Mouse (Mus musculus) adrenal gland, postnatal 14 days (tissue): ENCODE results near the gene Zfp874a. TPM values are rescaled to one million over a fixed set of nuclear protein-coding genes. Genes with fewer than 3 reads are reported as not detected.
"Not testable (repeated sequence)": the region's sequence is repeated elsewhere in the genome, so short reads cannot be mapped to it uniquely, and the experiment has no call there.

Experiments
- DNase-seq: peaks from one replicate; pipeline ENCODE4 v3.0.0; 2021; ENCODE audit warnings: mixed read lengths
- long read RNA-seq, 2 experiments: library from polyadenylated mRNA; stranded (forward); transcript quantifications; one replicate each; pipeline ENCODE4 v2.0.0; 2021
- total RNA-seq: library from RNA; stranded (reverse); gene quantifications from 2 replicates; pipeline ENCODE4 v1.2.3, GENCODE M21; 2021

The Zfp874a gene
- total RNA-seq = 13.5 and 14.5 TPM in 2 replicates
- long read RNA-seq, experiment 1, transcript Zfp874a-202 (4 exons, 3,238 nt) = major isoform, 7 of 14 reads
- long read RNA-seq, experiment 1, partial matches to known transcripts = 0 of 14 reads
- long read RNA-seq, experiment 1, other reads (novel, unspliced or antisense) = 5 of 14 reads
- long read RNA-seq, experiment 2 = 0 reads

- peak; percentile 92 for DNase-seq
Measured at GRCm38 (mm10) chr13:67451172-67452020, at the start of gene Zfp874a. Gene Zfp874a, minus strand, starts transcription at chr13:67451624.

- no peak for DNase-seq
Measured at GRCm38 (mm10) chr13:67500908-67501307, 49.5 kb upstream of the Zfp874a start.

- peak; percentile 87 for DNase-seq
Measured at GRCm38 (mm10) chr13:67500084-67500719, 48.8 kb upstream of the Zfp874a start, which contains the start of gene Zfp58. Gene Zfp58, minus strand, starts transcription at chr13:67500555.

GRCm38 (mm10) chr13:67495631-67496030 is 44.2 kb upstream of the Zfp874a start:
- DNase-seq = no peak

- no peak for DNase-seq
Measured at GRCm38 (mm10) chr13:67484424-67484811, 33.0 kb upstream of the Zfp874a start.

GRCm38 (mm10) chr13:67483625-67484423 is 32.4 kb upstream of the Zfp874a start, which contains the start of gene Zfp874b:
Gene Zfp874b, minus strand, starts transcription at chr13:67484258.
- peak; percentile 87 for DNase-seq

GRCm38 (mm10) chr13:67481528-67481927 is 30.1 kb upstream of the Zfp874a start:
- DNase-seq = no peak

- no peak for DNase-seq
Measured at GRCm38 (mm10) chr13:67469274-67469673, 17.9 kb upstream of the Zfp874a start.

GRCm38 (mm10) chr13:67463506-67464185 is 12.2 kb upstream of the Zfp874a start:
- DNase-seq = not testable (repeated sequence)

- DNase-seq = peak; percentile 13
Measured at GRCm38 (mm10) chr13:67452021-67452309, 541 bp upstream of the Zfp874a start.

GRCm38 (mm10) chr13:67437095-67437494 is 14.3 kb downstream of the Zfp874a start:
- DNase-seq = not testable (repeated sequence)

GRCm38 (mm10) chr13:67428116-67428515 is 23.3 kb downstream of the Zfp874a start:
- DNase-seq = peak; percentile 76

- not testable (repeated sequence) for DNase-seq
Measured at GRCm38 (mm10) chr13:67425699-67426098, 25.7 kb downstream of the Zfp874a start.

GRCm38 (mm10) chr13:67422532-67422931 is 28.9 kb downstream of the Zfp874a start:
- not testable (repeated sequence) for DNase-seq

GRCm38 (mm10) chr13:67421207-67421857 is 30.1 kb downstream of the Zfp874a start, which contains the start of gene Zfp459:
Gene Zfp459, minus strand, starts transcription at chr13:67421418.
- DNase-seq = peak; percentile 29

- DNase-seq = no peak
Measured at GRCm38 (mm10) chr13:67420558-67421206, 30.7 kb downstream of the Zfp874a start.

GRCm38 (mm10) chr13:67416811-67417210 is 34.6 kb downstream of the Zfp874a start:
- no peak for DNase-seq

GRCm38 (mm10) chr13:67415759-67416158 is 35.7 kb downstream of the Zfp874a start:
- no peak for DNase-seq

- DNase-seq = not testable (repeated sequence)
Measured at GRCm38 (mm10) chr13:67413634-67414033, 37.8 kb downstream of the Zfp874a start.

GRCm38 (mm10) chr13:67399183-67399903 is 52.1 kb downstream of the Zfp874a start, which contains the start of gene Zfp429:
Gene Zfp429, minus strand, starts transcription at chr13:67399819.
- peak; percentile 75 for DNase-seq
